9 mouse cellular contexts compared by ENCODE assay signal in genomic region chr8:107820174-107820760, GRCm38 (mm10).
DNase-seq lines count a peak whose midpoint lies in the region; ATAC-seq lines count a peak whose summit lies in the region.
"Had no signal": no experiment of that assay in that cellular context is flagged by ENCODE, and none has a peak within 500 bp of the region (broad histone marks: within the 10 kb centered on the region; RNA-seq: fewer than 3 reads in every experiment).

No protein-coding gene starts in this region.

- no peaks in the 10 kb centered on the region for H3K36me3 ChIP-seq in kidney, embryonic 15.5 days
- no peaks in the 10 kb centered on the region for H3K36me3 ChIP-seq in embryonic facial prominence, embryonic 12.5 days
- H3K36me3 ChIP-seq in forebrain, embryonic 14.5 days (ENCODE audit: control insufficient read depth, insufficient read depth, low read length): no peaks in the 10 kb centered on the region
- no peaks in the 10 kb centered on the region for H3K36me3 ChIP-seq in midbrain, embryonic 10.5 days
- H3K36me3 ChIP-seq: liver, embryonic 13.5 days had no signal

- no peak overlapping the region for H3K4me3 ChIP-seq in kidney, embryonic 15.5 days (replicated peaks)
- H3K4me3 ChIP-seq in embryonic facial prominence, embryonic 12.5 days: no peak overlapping the region
- no peak overlapping the region for H3K4me3 ChIP-seq in forebrain, embryonic 14.5 days (ENCODE audit: low read depth, low read length)
- peak overlapping the region; percentile 24; the same call in 1 of the 2 replicates for H3K4me3 ChIP-seq in midbrain, embryonic 10.5 days
- H3K4me3 ChIP-seq: liver, embryonic 13.5 days had no signal

- 5% methylated on average over 8 of the region's 8 CpGs for WGBS in kidney, embryonic 15.5 days
- 2% methylated on average over 8 of the region's 8 CpGs for WGBS in embryonic facial prominence, embryonic 12.5 days
- WGBS in forebrain, embryonic 14.5 days: 1% methylated on average over 8 of the region's 8 CpGs
- 6% methylated on average over 8 of the region's 8 CpGs for WGBS in midbrain, embryonic 10.5 days

- peak overlapping the region; percentile 16; the same call in 1 of the 2 replicates for H3K4me2 ChIP-seq in kidney, embryonic 15.5 days
- peak overlapping the region; percentile 2; the same call in 1 of the 2 replicates for H3K4me2 ChIP-seq in embryonic facial prominence, embryonic 12.5 days (replicated peaks)
- peak overlapping the region; percentile 26; the same call in 1 of the 2 replicates for H3K4me2 ChIP-seq in forebrain, embryonic 14.5 days (ENCODE audit: low read length)
- H3K4me2 ChIP-seq: liver, embryonic 13.5 days had no signal

- H3K9me3 ChIP-seq in kidney, embryonic 15.5 days (replicated peaks): no peaks in the 10 kb centered on the region
- H3K9me3 ChIP-seq in embryonic facial prominence, embryonic 12.5 days: no peaks in the 10 kb centered on the region
- H3K9me3 ChIP-seq in forebrain, embryonic 14.5 days (replicated peaks; ENCODE audit: control insufficient read depth, low read length): no peaks in the 10 kb centered on the region
- H3K9me3 ChIP-seq in midbrain, embryonic 10.5 days (replicated peaks): no peaks in the 10 kb centered on the region
- H3K9me3 ChIP-seq: liver, embryonic 13.5 days had no signal

- peaks cover 11% of the 10 kb centered on the region for H3K27me3 ChIP-seq in kidney, embryonic 15.5 days
- H3K27me3 ChIP-seq in embryonic facial prominence, embryonic 12.5 days: no peaks in the 10 kb centered on the region; the same call in 1 of the 2 replicates
- H3K27me3 ChIP-seq in forebrain, embryonic 14.5 days (replicated peaks; ENCODE audit: control insufficient read depth, insufficient read depth, low read length): peaks cover 3% of the 10 kb centered on the region; the same call in 1 of the 2 replicates
- peaks cover 27% of the 10 kb centered on the region for H3K27me3 ChIP-seq in midbrain, embryonic 10.5 days (ENCODE audit: low read depth, poor library complexity, severe bottlenecking)
- H3K27me3 ChIP-seq: liver, embryonic 13.5 days had no signal

- no peak overlapping the region for H3K9ac ChIP-seq in kidney, embryonic 15.5 days
- no peak overlapping the region for H3K9ac ChIP-seq in embryonic facial prominence, embryonic 12.5 days
- peak overlapping the region; percentile 29; the same call in 1 of the 2 replicates for H3K9ac ChIP-seq in forebrain, embryonic 14.5 days (ENCODE audit: low read length)
- H3K9ac ChIP-seq: liver, embryonic 13.5 days had no signal

- no peak for DNase-seq in kidney, postnatal 25 days
- DNase-seq in forebrain, embryonic 14.5 days (ENCODE audit: low spot score): peak; percentile 62
- DNase-seq in midbrain, embryonic 10.5 days (ENCODE audit: low spot score): no peak
- DNase-seq in left cerebral cortex, adult 11 months (ENCODE audit: low spot score): no peak
- no peak for DNase-seq in gastrocnemius, postnatal 4 days (ENCODE audit: low spot score in 2 of 2)
- DNase-seq: gastrocnemius, postnatal 14 days; liver, embryonic 13.5 days had no signal

- no peak for ATAC-seq in kidney, embryonic 15.5 days (replicated peaks; ENCODE audit: low FRiP score)
- ATAC-seq in embryonic facial prominence, embryonic 12.5 days (ENCODE audit: insufficient number of reproducible peaks, insufficient read depth, low FRiP score, low TSS enrichment): no peak
- no peak for ATAC-seq in forebrain, embryonic 14.5 days

- no peak overlapping the region for H3K27ac ChIP-seq in kidney, embryonic 15.5 days
- H3K27ac ChIP-seq in embryonic facial prominence, embryonic 12.5 days: peak overlapping the region; percentile 58; the same call in 1 of the 2 replicates
- H3K27ac ChIP-seq in forebrain, embryonic 14.5 days (ENCODE audit: low read depth, low read length): no peak overlapping the region; the same call in 1 of the 2 replicates
- H3K27ac ChIP-seq in midbrain, embryonic 10.5 days (replicated peaks): peak overlapping the region; percentile 60
- H3K27ac ChIP-seq: liver, embryonic 13.5 days had no signal

- peaks cover 23% of the 10 kb centered on the region for H3K4me1 ChIP-seq in kidney, embryonic 15.5 days
- peaks cover 54% of the 10 kb centered on the region for H3K4me1 ChIP-seq in embryonic facial prominence, embryonic 12.5 days
- peaks cover 21% of the 10 kb centered on the region for H3K4me1 ChIP-seq in forebrain, embryonic 14.5 days (ENCODE audit: control insufficient read depth, insufficient read depth, low read length)
- H3K4me1 ChIP-seq in midbrain, embryonic 10.5 days: peaks cover 56% of the 10 kb centered on the region
- H3K4me1 ChIP-seq: liver, embryonic 13.5 days had no signal

Comparison
In these comparisons a context has a peak if more than half of its experiments do, and no peak if none do; other contexts are left out.
1. H3K27ac ChIP-seq: peak in embryonic facial prominence, embryonic 12.5 days (single experiment) and midbrain, embryonic 10.5 days (single experiment); none in kidney, embryonic 15.5 days (single experiment) and forebrain, embryonic 14.5 days (single experiment).
2. Peak in every context shown above with its lines, with median percentiles within 50 percentile points of each other: H3K4me2 ChIP-seq.